Mouse (Mus musculus) brain, embryonic 14.5 days (tissue): ENCODE measurements at regions not wholly inside any gene's neighbourhood (a gene's known extent, or its start where the extent isn't known, plus 50 kb on each side); places are given as distances from the start of the nearest gene placed in this dataset.

Experiments
- DNase-seq: peaks from one replicate; pipeline ENCODE4 v3.0.0-alpha.2; 2011; ENCODE audit warnings: low read depth
- CTCF ChIP-seq: fragments of 200-500 bp; IDR thresholded peaks from 2 replicates; pipeline ENCODE4 v1.5.1; 2012; ENCODE audit warnings: inconsistent platforms, mild to moderate bottlenecking, moderate library complexity, borderline replicate concordance; ENCODE audit not compliant: insufficient read depth, insufficient read length; ENCODE audit errors: extremely low read depth
- POLR2A ChIP-seq: fragments of 200-500 bp; IDR thresholded peaks from 2 replicates; pipeline ENCODE4 v1.6.1; 2012; ENCODE audit warnings: mild to moderate bottlenecking, inconsistent platforms, borderline replicate concordance; ENCODE audit not compliant: poor library complexity, insufficient read depth, insufficient read length, severe bottlenecking; ENCODE audit errors: extremely low read depth

- DNase-seq, result no peak
- TF ChIP-seq POLR2A, result no peak
- TF ChIP-seq CTCF, result no peak
These were observed 204.7 kb upstream of the Prep start for GRCm38 (mm10) chr10:44862360-44862674.

- TF ChIP-seq POLR2A (no peak), CTCF (no peak)
- DNase-seq, result peak; percentile 14
These were observed 205.2 kb upstream of the Prep start for GRCm38 (mm10) chr10:44861671-44862359.

GRCm38 (mm10) chr10:44857444-44857843 lies 209.6 kb upstream of the Prep start:
- no peak for DNase-seq
- TF ChIP-seq CTCF (no peak), POLR2A (no peak)

GRCm38 (mm10) chr10:44854109-44854508 lies 212.9 kb upstream of the Prep start:
- TF ChIP-seq CTCF (no peak), POLR2A (no peak)
- DNase-seq, result no peak

GRCm38 (mm10) chr10:44849016-44849415 lies 218.0 kb upstream of the Prep start:
- TF ChIP-seq POLR2A (no peak), CTCF (no peak)
- DNase-seq, result no peak

- no peak for TF ChIP-seq CTCF
- no peak for DNase-seq
These were observed 220.2 kb upstream of the Prep start for GRCm38 (mm10) chr10:44846765-44847164.

GRCm38 (mm10) chr10:44846149-44846548 lies 220.9 kb upstream of the Prep start:
- peak; percentile 68 for DNase-seq
- TF ChIP-seq CTCF, result no peak
- TF ChIP-seq POLR2A, result no peak

- DNase-seq, result no peak
- TF ChIP-seq CTCF (no peak), POLR2A (no peak)
These were observed 226.6 kb upstream of the Prep start for GRCm38 (mm10) chr10:44840449-44840848.

- TF ChIP-seq CTCF, result no peak
- TF ChIP-seq POLR2A, result no peak
- no peak for DNase-seq
These were observed 234.5 kb upstream of the Prep start for GRCm38 (mm10) chr10:44832455-44832854.

GRCm38 (mm10) chr10:44826271-44826670 lies 240.7 kb upstream of the Prep start:
- TF ChIP-seq CTCF (no peak), POLR2A (no peak)
- DNase-seq, result peak; percentile 28

GRCm38 (mm10) chr10:44821666-44822065 lies 245.3 kb upstream of the Prep start:
- no peak for TF ChIP-seq POLR2A
- TF ChIP-seq CTCF, result no peak
- DNase-seq, result no peak

- no peak for DNase-seq
- TF ChIP-seq POLR2A, result no peak
- TF ChIP-seq CTCF, result no peak
These were observed 246.6 kb upstream of the Prep start for GRCm38 (mm10) chr10:44820379-44820778.
